Mouse (Mus musculus) layer of hippocampus, adult 9-11 months (tissue): Measurements from ENCODE around the gene Limd1.

Source experiments
- DNase-seq: peaks from one replicate; pipeline ENCODE4 v3.0.0; 2022

Limd1 gene

GRCm38 (mm10) chr9:123518969-123519894 lies 40.7 kb downstream of the Limd1 start:
- DNase-seq, result no peak

- DNase-seq, result no peak
These were observed 42.2 kb downstream of the Limd1 start for GRCm38 (mm10) chr9:123520735-123521134.

- DNase-seq, result no peak
These were observed 45.2 kb downstream of the Limd1 start for GRCm38 (mm10) chr9:123523676-123524075.

DNA sequence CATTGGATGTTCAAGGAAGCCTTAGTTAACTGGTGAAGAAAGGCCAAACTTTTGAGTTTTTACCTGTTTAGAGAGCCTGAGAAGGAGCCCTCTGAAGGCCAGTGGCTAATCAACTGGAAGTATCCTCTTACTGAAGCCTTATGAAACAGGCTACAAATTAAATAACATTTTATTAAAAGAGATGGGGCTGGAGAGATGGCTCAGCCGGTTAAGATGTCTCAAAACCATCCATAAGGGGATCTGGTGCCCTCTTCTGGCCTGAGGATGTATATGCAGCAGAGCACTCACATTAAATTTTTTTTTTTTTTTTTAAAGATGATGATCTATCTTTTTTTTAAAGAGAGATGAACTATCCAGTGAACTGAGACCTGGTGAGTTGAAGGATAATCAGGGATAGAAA lies 46.6 kb downstream of the Limd1 start:
- DNase-seq, result no peak

GRCm38 (mm10) chr9:123526502-123526901 lies 48.0 kb downstream of the Limd1 start:
- DNase-seq, result no peak

- DNase-seq, result no peak
These were observed 49.8 kb downstream of the Limd1 start for GRCm38 (mm10) chr9:123528087-123528925.

DNA sequence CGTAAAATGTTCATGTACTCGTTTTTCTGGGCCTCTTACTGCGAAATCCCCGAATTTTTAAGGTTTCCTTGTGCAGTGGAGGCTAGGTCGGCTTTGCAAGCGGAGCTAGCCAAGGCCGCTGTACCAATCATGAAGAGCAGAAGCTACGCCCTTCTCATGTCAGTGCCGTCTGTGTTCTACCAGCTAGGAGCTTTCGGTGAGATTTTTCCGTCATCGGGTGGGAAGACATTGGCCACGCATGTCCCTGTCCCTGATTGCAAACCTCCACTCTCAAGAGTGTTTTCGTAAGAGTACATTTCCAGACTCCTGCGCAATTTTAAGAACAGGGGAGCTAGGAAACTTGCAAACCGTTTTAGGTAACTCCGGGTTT lies 50.4 kb downstream of the Limd1 start:
- peak; percentile 62 for DNase-seq

DNA sequence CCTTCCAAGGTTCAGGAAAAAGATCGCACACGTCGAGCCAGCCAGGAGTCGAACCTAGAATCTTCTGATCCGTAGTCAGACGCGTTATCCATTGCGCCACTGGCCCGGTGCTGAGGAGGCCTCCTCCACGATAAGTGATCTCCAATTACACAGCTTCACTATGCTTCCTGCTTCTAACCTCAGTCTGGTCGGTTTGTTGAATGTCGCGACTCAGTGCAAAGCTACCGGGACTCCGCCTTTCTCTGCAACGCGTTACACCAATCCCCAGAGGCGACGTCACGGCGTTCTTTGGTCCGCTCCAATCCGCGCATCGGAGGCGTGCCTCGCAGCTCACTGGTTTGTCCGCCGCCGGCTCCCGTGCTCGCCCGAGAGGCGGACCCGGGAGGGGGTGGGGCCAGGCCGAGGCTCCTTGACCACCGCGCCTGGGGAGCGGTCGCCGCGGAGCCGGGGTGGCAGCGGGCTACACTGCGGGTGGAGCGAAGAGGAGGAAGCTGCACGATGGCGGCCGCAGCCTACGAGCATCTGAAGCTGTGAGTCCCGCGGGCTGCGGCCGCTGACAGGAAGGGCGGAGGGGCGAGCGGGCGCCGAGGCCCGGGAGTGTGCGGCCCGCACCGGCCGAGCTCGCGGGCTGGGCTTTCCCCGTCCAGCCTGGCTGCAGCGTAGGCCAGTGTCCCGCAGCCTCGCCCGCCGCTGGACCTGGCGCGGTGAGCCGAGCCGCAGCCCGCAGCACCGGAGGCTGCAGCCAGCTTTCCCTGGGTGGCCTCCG lies 51.1 kb downstream of the Limd1 start, which contains the start of gene Sacm1l:
Gene Sacm1l (plus strand): TSS at position 368 of the 766 bp plus-strand sequence.
- peak; percentile 99 for DNase-seq

GRCm38 (mm10) chr9:123530158-123530475 lies 51.6 kb downstream of the Limd1 start:
- no peak for DNase-seq

DNA sequence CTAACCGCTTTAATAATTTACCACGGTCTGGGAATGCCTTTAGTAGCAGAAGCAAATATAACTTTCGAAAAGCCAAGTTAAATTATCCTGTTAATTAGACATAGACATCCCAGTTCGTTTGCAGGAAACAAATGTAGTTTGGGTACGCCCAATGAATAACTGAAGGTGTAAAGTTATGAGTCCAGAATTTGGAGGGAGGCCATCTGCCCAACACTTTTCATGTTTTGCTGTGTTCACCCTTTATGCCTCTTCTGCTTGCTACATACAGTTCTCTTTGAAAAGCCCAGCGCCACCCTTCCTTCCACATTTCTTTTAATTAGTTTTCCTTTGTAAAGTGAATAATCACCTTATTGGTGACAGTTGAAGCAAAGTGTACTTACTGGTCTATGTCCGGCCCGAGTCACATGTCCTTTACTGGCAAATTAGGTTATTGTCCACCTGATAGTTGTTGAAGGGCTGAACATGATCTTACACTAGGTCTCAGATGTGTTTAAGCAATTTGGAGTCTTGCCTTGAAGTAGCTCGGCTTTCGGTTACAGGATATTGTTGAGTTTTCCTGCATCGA lies 52.1 kb downstream of the Limd1 start:
- no peak for DNase-seq

GRCm38 (mm10) chr9:123531234-123531633 lies 52.7 kb downstream of the Limd1 start:
- no peak for DNase-seq

- no peak for DNase-seq
These were observed 58.1 kb downstream of the Limd1 start for GRCm38 (mm10) chr9:123536613-123537012.

DNA sequence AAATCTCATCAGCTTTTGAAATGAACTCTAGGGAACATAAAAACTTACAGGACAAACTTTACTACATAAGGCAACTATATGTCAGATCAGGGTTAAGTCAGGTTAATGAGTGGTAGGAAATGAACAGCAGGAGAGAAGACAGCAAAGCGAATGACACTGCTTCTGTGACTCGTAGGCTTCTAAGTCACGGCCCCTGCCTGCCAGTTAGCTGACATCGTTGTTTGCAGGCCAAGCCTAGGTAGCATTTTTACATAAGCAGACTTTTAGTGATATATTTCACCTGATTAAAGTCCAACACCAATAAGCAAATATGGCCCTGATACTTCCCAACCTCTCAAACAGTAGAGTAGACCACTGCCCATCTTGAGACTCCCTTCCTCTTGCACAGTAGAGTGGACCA lies 59.7 kb downstream of the Limd1 start:
- no peak for DNase-seq

GRCm38 (mm10) chr9:123539093-123539492 lies 60.6 kb downstream of the Limd1 start:
- DNase-seq, result no peak

- DNase-seq, result no peak
These were observed 61.3 kb downstream of the Limd1 start for GRCm38 (mm10) chr9:123539823-123540222.

DNA sequence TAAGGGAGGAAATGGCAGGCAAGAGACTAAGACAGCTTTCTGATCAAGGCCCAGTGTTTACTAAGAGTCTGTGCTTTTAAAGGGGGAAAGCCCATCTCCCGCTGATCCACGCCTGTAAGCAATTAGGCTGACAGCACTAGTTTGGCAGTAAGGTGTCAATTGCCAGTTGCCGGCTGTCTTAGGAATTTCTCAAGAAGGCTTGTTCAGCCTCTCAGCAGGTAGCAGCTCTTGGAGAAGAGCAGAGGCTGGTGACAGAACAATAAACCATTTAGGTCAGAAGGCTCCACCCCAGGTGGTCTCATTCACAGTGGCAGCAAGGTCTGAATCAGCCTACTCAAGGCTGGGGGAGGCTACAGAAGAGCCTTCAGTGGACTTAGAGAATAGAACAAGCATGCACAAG lies 76.1 kb downstream of the Limd1 start:
- no peak for DNase-seq
